Mouse (Mus musculus) right cerebral cortex, adult 18-20 months (tissue): ENCODE results near the gene Gm17545.
"Not testable (repeated sequence)": the region's sequence is repeated elsewhere in the genome, so short reads cannot be mapped to it uniquely, and the experiment has no call there.

Experiments
- DNase-seq: peaks from one replicate; pipeline ENCODE4 v3.0.0; 2022; ENCODE audit warnings: mixed read lengths

The Gm17545 gene

DNA sequence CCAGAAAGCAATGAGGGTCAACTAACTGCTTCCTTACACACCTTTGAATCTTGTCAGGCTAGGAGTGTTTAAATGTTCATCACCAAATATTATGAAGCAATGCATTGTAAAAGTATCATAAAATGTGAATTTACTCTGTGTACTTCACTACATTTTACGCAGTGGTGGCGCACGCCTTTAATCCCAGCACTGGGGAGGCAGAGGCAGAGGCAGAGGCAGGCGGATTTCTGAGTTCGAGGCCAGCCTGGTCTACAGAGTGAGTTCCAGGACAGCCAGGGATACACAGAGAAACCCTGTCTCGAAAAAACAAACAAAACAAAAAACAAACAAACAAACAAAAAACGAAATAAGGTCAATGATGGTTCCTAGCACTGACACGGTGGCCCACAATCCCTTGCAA, at the start of gene Gm17545:
TSS of gene Gm17545 (plus strand) at position 301 of the 400 bp plus-strand sequence.
- DNase-seq: not testable (repeated sequence)

- DNase-seq: no peak
These were observed 48.7 kb upstream of the Gm17545 start for GRCm38 (mm10) chr9:22405414-22405813.

DNA sequence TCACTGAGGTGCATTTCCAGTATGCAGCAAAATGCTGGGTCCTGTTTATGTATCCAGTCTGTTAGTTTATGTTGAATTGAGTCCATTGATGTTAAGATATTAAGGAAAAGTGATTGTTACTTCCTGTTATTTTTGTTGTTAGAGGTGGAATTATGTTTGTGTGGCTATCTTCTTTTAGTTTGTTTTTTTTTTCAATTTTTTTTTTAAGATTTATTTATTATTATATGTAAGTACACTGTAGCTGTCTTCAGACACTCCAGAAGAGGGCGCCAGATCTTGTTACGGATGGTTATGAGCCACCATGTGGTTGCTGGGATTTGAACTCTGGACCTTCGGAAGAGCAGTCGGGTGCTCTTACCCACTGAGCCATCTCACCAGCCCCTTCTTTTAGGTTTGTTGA, 46.5 kb upstream of the Gm17545 start:
- DNase-seq: not testable (repeated sequence)

GRCm38 (mm10) chr9:22408344-22408743, 45.7 kb upstream of the Gm17545 start:
- peak; percentile 30 for DNase-seq

DNA sequence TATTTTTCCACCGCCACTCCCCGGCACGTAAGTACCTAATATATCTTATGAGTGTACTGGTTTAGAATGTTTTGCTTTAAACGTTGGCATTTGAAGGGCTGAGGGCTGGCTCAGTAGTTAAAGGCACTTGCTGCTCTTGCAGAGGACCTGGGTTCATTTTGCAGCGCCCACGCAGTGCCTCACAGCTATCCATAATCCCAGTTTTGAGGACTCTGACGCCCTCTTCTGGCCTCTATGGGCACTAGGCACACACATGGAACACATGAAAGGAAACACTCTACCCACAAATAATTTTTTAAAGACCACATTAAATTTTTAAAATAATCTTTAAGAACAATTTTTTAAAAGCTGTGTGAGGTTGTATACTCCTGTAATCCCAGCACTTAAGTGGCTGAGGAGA, 44.6 kb upstream of the Gm17545 start:
- DNase-seq: no peak

- peak; percentile 99 for DNase-seq
These were observed 42.9 kb upstream of the Gm17545 start, which contains the start of gene 9530077C05Rik for GRCm38 (mm10) chr9:22411002-22411857. 9530077C05Rik (plus strand) TSS chr9:22411513.

GRCm38 (mm10) chr9:22416187-22416586, 37.9 kb upstream of the Gm17545 start:
- no peak for DNase-seq

DNA sequence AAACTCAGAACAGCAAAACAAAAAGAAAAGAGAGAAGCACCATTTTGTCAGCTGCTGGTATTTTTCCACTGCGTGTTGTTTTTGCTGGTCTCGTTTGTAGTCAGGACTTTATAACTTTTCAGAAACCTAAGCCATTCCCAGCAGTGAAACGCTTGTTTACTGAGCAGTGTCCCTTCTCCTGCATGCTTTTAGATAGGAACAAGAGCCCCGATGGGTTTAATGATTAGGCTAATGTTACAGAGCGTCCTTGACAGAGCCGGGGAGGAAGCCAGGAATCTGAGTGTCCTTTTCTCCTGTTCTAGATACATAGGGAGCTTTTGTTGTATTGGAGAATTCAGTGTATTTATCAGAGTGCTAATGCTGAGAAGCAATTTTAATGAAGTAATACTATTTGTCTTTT, 36.5 kb upstream of the Gm17545 start:
- DNase-seq: no peak

GRCm38 (mm10) chr9:22419877-22420276, 34.2 kb upstream of the Gm17545 start:
- no peak for DNase-seq

- DNase-seq: no peak
These were observed 33.6 kb upstream of the Gm17545 start for GRCm38 (mm10) chr9:22420491-22420890.

DNA sequence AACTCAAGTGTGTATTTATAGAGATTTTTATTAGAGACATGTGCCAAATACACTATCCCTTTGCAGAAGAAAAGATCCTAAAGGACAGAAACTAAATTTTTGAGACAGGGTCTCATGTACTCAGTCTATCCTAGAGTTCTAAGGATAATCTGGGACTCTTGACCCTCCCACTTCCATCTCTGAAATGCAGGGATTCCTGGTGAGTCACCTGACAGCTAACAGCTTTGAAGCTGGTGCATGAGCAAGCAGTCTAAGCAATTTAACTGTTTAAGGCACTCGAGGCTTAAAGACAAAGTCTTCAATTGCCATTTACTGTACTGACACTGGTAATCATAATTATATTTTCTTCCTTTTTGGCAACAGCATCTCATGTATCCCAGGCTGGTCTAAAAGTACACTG, 31.5 kb upstream of the Gm17545 start:
- no peak for DNase-seq

GRCm38 (mm10) chr9:22423507-22423906, 30.6 kb upstream of the Gm17545 start:
- no peak for DNase-seq

DNA sequence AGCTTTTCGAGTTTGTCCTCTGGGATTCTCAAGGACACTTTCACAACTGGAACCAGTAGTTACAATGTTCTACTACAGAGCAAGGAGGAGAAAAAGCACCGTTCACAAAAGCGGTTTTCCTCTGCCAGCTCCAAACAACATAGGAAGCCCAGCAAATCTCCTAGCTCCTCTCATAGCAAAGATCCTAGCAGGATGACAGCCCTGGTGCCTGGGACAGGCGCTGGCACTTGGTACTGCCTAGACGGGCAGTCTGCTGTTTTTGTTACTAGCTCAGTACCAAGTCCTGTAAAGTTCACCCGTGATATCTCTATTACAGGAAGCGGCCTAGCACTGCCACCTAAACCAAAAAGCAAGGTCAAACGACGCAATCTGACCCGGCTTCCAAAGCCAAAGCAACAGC, 29.9 kb upstream of the Gm17545 start:
- DNase-seq: no peak

DNA sequence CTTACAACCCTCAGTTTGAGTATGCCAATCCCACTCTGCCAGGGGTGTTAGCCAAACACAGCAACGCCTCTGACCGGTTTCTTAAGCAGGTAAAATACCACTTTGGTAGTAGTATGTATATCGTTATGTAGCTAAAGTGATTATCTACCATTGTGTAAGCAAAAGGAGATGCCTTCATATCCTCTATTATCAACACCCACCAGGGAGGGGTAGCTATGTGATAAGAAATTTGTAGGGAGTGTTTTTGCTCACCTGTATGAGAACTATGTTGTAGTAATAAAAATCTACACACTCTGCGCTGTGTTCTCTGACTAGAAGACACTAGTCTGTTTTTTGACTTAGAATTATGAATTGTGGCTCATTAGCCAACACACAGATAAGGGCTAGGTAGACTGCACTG, 29.4 kb upstream of the Gm17545 start:
- no peak for DNase-seq

DNA sequence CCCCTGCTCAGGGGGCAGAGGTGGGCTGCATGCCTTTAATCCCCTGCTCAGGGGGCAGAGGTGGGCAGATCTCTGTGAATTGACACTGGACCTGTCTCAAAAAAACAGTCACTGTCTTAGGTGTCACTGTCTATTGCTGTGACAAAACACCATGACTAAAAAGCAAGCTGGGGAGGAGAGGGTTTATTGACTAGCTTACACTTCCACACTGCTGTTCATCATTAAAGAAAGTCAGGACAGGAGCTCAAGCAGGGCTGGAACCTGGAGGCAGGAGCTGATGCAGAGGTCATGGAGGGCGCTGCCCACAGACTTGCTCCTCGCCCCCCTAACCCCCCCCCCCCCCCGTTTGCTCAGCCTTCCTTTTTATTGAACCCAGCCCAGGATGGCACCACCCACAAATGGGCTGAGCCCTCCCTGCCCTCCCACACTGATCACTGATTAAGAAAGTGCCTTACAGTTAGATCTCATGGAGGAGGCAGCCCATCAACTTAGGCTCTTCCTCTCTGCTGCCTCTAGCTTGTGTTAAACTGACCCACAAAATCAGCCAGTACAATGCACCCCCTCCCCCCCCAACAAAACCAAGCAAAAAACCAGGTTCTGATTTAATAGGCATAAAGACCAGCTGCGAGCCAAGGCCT, 25.9 kb upstream of the Gm17545 start:
- no peak for DNase-seq

- no peak for DNase-seq
These were observed 25.3 kb upstream of the Gm17545 start for GRCm38 (mm10) chr9:22428666-22429410.

DNA sequence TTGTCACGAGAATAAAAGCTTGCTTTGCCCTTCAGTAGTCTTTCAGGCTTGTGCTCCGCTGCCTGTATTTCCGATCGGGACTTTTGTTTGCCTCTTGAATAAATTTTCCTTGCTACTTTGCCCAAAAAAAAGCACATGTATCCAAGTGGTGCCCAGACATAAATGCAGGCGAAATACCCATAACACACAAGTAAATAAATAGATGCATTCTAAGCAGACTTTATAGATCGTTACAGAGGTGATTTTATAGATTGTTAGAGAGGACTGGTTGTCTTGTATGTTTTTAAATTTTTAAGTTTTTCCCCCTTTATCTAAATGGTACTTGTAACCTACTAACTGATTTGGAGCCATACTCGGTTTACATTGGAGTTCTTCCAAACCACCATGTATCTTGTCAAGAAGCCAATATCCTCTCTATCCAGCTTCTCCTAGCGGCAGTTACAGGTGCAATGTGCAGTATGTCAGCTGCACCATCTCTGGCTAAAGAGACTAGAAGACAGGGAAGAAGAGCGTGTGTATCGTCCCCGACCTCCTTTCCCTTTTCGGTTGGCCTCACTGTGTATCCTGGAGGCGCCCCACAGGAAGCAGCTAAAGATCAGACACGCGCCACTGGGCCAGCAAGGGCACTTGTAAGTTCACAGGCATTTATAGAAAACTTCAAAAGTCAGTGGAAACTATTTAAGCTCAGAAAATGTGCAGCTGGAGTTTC, 24.4 kb upstream of the Gm17545 start:
- DNase-seq: no peak

GRCm38 (mm10) chr9:22430315-22430840, 23.7 kb upstream of the Gm17545 start:
- DNase-seq: no peak

GRCm38 (mm10) chr9:22433221-22433620, 20.9 kb upstream of the Gm17545 start:
- no peak for DNase-seq

DNA sequence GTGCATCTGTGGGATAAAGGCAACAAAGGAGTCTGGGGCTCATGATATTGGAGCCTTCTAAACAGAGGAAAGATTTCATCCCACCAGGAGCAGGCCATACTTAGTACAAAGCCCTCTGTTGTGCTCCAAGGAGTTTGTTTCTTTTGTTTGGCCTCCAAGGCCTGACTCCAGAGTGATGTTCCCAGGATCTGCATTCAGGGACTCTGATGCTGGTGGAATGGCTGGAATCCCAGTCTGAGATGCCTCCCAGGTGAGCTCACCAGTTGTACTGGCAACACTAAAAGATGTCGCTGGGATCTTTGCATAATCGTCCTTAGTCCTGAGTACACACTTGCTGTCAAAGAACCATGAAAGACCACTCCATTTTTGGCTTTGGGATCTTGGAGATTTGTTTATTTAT, 20.0 kb upstream of the Gm17545 start:
- no peak for DNase-seq

DNA sequence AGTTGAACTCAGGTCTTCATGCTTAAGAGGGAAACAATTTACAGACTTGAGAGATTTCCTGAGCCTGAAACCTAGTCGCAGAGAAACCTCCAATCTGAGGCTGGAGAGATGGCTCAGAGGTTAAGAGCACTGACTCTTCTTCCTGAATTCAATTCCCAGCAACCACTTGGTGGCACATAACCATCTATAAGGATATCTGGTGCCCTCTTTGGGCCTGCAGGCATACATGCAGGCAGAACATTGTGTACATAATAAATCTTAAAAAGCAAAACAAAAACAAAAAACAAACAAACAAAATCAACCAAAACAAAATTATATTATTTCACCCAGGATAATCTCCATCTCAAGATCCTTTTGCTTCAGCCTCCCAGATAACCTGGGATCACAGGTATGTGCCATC, 15.3 kb upstream of the Gm17545 start:
- no peak for DNase-seq

DNA sequence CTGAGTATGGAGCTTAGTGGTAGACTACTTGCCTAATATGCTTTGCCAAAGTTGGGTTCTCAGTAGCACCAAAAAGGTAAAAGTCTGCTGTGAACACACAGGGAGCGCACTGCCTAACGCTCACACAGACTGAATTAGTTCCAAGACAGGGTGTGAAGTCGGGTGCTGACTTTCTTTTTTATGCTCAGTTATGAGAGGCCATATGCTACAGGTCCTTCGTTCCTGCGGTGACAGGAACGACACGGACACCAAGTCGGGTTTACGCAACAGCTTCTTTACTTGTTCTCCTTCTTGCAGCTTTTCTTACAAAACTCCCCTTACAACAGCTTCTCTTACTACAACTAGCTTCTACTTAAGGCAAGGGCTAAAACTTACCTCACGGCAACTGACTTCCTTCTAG, 10.9 kb upstream of the Gm17545 start:
- no peak for DNase-seq

DNA sequence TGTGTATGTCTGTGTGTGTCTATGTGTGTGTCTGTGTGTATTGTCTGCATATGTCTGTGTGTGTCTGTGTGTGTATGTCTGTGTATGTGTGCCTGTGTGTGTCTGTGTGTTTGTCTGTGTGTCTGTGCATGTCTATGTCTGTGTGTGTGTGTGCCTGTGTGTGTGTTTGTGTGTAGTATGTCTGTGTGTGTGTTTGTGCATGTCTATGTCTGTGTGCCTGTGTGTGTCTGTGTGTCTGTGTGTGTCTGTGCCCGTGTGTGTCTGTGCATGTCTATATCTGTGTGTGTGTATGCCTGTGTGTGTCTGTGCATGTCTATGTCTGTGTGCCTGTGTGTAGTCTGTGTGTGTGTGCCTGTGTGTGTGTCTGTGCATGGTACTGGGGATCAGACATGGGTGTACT, 9.0 kb upstream of the Gm17545 start:
- no peak for DNase-seq
